Mouse (Mus musculus): ENCODE data around the gene Spink4.

Spink4 gene

GRCm38 (mm10) chr4:40919785-40920184 is at the start of gene Spink4:
Gene Spink4, plus strand, starts transcription at chr4:40920052.
- DNase-seq = peak; percentile 16

- peak; percentile 78 for DNase-seq
Measured at GRCm38 (mm10) chr4:40870206-40870605, 49.6 kb upstream of the Spink4 start.

DNA sequence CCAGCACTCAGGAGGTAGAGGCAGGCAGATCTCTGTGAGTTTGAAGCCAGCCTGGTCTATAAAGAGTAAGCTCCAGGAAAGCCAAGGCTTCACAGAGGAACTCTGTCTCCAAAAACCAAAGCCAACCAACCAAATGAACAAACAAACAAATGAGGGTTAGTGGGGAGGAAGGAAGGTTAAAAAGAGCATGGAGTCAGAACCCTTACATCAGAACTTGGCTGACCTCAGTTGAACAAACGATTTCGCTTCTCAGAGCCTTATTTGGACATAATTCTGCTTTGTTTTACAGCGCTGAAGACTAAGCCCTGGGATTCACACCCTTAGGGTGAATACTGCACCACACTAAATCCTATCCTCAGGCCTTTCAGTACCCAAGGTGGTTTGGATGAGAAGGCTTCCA is 47.7 kb upstream of the Spink4 start:
- DNase-seq = no peak

GRCm38 (mm10) chr4:40873320-40873719 is 46.5 kb upstream of the Spink4 start:
- DNase-seq = no peak

GRCm38 (mm10) chr4:40874151-40874600 is 45.7 kb upstream of the Spink4 start:
- DNase-seq = peak; percentile 58

DNA sequence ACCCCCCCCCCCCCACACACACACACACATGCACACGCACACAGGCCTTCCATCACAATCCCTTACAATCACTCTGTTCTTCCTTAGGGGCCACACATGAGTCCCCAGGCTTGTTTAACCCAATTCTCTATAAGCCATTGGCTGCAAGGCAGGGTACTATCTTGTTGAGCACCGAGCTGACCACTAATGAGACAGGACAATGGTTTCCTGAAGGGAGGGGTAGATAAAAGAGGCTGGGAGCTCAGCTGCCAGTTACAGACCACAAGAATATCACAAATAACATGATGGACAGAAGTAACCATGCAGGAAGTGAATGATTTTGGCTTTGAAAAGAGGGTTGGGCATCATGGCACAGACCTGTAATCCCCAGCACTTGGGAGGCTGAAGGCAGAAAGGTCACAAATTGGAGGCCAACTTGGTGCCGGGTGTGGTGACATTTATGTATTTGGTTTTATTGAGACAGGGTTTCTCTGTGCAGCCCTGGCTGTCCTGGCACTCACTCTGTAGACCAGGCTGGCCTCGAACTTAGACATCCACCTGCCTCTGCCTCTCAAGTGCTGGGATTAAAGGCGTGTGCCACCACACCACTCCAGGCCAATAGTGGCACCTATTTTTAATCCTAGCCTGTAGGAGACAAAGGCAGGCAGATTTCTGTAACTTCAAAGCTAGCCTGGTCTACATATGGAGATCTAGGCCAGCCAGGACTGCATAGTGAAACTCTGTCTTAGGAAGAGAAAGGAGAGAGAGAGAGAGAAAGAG is 44.9 kb upstream of the Spink4 start:
- DNase-seq = no peak

- DNase-seq = no peak
Measured at GRCm38 (mm10) chr4:40875842-40876241, 44.0 kb upstream of the Spink4 start.

GRCm38 (mm10) chr4:40876814-40877371 is 43.0 kb upstream of the Spink4 start:
- peak; percentile 82 for DNase-seq

GRCm38 (mm10) chr4:40877528-40877927 is 42.3 kb upstream of the Spink4 start:
- DNase-seq = no peak

GRCm38 (mm10) chr4:40883200-40883599 is 36.7 kb upstream of the Spink4 start:
- DNase-seq = no peak

DNA sequence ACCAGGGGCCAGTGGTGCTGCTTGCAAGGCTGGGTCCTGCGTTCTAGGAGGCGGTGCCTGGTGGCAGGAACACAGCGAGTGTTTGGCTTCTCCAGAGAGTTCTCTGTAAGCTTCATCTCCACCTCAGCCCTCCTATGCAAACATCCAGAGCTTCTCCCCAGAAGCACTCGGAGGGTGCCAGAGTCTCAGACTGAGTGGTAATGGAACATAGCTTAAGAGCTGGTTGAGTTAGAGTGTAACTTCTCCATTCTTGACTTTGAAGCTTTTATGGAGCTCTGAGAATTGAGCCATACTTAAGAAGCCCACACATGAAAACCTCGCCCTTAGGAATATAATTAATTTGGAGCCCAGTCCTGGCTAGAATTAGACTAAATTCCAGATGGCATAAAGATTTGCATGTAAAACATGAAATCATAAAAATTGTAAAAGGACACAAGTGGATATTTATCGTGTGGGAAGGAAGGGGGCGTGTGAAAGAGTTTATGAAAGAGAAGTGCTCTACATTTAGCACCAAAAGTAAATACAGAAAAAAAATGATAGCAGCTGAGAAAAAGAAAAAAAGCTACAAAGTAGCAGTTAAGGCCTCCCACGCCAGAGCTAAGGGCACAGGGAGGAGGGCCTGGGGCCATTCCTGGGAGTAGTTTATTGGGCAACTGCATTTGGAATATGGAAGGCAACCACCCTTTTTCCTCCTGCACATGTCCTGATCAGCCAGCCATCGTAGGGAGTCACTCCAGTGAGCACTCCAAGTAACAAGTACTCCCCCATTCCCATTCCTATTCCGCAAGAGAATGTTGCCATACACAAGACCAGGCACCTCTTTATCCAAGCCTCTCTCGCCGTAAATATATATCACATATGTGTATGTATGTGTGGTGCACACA is 35.3 kb upstream of the Spink4 start:
- DNase-seq = no peak

DNA sequence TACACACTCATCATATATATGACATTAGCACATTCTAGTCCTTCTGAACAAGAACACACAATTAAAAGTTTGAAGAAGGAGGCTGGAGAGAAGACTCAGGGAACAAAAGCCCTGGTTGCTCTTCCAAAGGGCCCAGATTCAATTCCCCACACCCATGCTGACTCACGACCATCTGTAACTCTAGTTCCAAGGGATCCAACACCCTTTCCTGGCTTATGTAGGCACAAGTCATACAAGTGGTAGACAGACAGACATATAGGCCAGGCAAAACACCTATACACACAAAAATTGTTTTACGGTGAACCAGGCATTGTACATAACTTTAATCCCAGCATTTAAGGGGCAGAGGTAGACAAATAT is 34.7 kb upstream of the Spink4 start:
- DNase-seq = no peak

GRCm38 (mm10) chr4:40885883-40886282 is 34.0 kb upstream of the Spink4 start:
- no peak for DNase-seq

DNA sequence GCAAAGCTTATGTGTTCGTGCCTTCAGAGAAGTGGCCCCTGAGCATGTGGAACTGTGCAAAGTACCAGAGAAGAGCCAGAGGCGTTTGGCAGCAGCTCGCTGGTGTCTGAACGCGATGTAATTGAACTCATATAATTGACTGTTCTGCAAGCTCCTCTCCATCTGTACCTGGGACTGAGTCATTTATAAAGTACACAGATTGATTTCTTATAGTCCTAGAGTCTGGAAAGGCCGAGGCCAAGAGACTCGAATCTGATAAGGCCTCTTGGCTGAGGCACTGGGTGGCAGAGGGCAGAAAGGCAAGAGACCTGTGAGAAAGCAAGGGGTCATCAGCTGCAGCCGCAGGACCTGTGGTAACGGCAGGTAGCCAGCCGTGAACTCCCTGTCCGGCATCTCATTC is 31.0 kb upstream of the Spink4 start:
- no peak for DNase-seq

GRCm38 (mm10) chr4:40889252-40889651 is 30.6 kb upstream of the Spink4 start:
- DNase-seq = no peak

DNA sequence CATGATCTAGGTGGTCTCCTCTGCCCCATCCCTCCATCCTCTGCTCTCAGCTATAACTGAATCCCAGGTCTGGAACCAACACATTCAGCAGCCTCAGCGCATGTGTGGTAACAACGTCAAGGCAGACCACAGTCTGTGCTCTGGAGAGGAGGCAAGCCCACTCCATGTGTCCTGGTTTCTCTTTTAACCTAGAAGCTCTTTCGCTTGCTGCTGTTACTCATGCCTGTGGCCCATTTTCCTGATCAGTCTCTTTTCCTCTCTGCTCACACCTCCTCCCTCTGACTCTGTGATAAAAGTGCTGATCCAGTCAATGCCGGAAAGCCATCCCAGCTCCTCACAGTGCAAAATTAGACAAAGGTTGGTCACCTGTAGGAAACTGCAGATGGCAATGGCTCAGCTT is 29.9 kb upstream of the Spink4 start:
- DNase-seq = no peak

DNA sequence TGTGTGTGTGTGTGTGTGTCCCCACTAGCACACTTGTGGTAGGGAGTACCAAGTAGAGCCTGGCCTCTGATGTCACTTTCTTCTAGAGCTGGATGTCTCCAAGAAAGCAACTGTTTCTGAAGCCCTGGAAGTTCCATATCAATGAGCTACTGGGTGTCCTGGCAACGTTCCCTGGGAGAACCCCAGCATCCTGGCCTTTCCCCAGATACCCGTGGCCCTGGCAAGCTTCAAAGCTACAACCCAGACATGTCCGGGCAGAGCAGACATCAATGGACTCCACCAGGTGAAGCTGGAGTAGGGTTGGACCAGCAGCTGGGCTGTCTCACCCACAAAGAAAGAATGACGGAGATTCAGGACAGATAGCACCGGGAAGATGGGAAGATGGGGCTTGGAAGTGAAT is 28.6 kb upstream of the Spink4 start:
- no peak for DNase-seq

GRCm38 (mm10) chr4:40895118-40895517 is 24.7 kb upstream of the Spink4 start:
- DNase-seq = no peak

DNA sequence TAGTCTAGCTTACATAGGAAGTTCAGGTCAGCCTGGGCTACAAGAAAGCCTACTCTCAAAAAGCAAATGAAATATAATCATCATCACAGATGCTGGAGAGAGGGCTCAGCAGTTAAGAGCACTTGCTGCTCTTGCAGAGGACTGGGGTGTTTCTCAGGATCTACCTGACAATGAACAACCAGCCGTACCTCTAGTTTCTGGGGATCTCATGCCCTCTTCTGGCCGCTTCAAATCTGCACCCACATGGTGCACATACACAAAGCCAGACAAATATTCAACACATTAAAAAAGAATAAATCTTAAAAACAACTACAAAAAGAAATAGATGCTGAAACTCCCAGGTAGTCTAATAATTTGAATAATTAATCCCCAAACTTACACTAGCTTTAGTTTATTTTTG is 24.2 kb upstream of the Spink4 start:
- no peak for DNase-seq

GRCm38 (mm10) chr4:40898476-40899044 is 21.3 kb upstream of the Spink4 start:
- DNase-seq = no peak

DNA sequence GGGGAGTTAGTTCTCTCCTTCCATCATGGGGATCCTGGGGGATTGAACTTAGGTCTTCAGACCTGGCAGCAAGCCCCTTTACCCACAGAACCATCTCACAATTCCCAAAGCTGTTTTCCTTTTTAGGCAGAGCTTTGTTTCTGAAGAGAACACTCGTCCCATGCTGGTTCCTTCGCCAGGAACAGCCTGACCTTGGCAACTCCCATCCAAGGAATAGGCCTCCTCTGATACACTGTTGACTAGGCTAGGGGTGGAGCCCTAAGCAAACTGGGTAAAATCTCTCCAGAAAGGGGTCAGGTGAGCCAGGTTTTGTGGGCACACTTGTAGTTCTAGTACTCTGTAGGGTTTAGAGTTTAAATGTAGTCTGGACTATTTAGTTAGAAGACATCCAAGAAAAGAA is 20.6 kb upstream of the Spink4 start:
- DNase-seq = no peak

- no peak for DNase-seq
Measured at GRCm38 (mm10) chr4:40900071-40900470, 19.8 kb upstream of the Spink4 start.

- no peak for DNase-seq
Measured at GRCm38 (mm10) chr4:40900612-40901011, 19.2 kb upstream of the Spink4 start.
